Mouse (Mus musculus) testis, adult 2 months (tissue): ENCODE data around the gene Lrrc66.

Source experiments
- CTCF ChIP-seq: fragments of 200-500 bp; IDR thresholded peaks from 2 replicates; pipeline ENCODE4 v1.5.1; 2012; ENCODE audit warnings: low read depth, mild to moderate bottlenecking, inconsistent platforms, low read length, moderate library complexity; ENCODE audit not compliant: control insufficient read depth, insufficient read depth, insufficient replicate concordance
- POLR2A ChIP-seq: fragments of 200-500 bp; IDR thresholded peaks from 2 replicates; pipeline ENCODE4 v1.6.1; 2012; ENCODE audit warnings: low read depth, mild to moderate bottlenecking, inconsistent platforms, low read length, moderate library complexity; ENCODE audit not compliant: control insufficient read depth

DNA sequence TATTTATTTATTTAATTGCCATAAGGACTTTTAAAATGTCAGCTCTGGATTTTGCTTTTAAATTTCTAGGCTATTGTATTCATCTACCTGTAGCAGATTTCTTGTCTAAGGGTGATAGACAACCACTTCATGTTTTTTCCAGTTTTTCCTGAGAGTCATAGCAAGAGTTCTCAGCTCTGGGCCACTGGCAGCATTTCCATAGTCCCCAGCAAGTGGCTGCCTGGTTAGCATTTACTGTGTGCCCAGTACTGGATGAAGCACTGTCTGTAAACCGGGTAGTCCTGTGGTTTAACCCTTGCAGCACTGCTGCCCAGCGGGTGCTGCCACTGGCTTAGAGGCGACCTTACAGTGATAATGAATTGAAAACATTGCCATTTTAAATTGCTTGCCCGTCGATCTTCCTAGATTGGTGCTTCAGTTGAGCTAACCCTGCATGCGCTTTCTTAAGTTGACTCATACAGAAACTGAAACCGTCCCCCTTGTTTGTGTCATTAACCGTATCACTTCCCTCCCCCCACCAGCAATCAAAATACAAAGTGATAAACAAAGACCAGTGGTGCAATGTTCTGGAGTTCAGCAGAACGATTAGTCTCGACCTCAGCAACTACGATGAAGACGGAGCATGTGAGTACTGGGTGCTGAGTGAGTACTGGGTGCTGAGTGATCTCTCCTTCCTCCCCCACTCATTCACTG, 75.4 kb downstream of the Lrrc66 start:
- TF ChIP-seq POLR2A (no peak), CTCF (no peak)
